Mouse (Mus musculus) frontal cortex, adult (tissue): ENCODE results near the gene Ap2b1.

Experiments used
- ATAC-seq: cut with Nextera tagmentation; 2 replicates; pipeline ENCODE4 v1.9.2; 2017; ENCODE audit warnings: mild to moderate bottlenecking, moderate library complexity, mixed read lengths; ENCODE audit not compliant: low TSS enrichment

The Ap2b1 gene

GRCm38 (mm10) chr11:83442596-83443267 is 143.9 kb downstream of the Ap2b1 start:
- ATAC-seq: peak; percentile 62

DNA sequence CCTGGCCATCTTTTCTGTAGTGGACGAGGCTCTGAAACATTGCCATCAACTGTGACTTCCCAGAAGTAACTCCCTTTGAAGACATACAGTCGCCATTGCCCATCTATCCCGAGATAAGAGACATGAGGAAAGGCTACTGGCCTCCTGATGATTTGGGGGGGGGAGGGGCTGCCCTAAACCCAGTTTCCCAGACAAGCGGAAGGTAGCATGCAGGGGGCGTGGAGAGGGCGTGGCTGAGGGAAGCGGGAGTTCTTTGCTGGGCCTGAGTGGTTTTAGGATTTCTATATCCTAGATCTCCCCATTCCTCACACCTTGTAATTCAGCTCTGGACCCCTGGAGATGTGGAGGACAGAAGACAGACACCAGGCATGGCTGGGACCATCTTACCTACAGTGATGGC is 145.0 kb downstream of the Ap2b1 start:
- no peak for ATAC-seq

GRCm38 (mm10) chr11:83445001-83445400 is 146.2 kb downstream of the Ap2b1 start:
- ATAC-seq: no peak

DNA sequence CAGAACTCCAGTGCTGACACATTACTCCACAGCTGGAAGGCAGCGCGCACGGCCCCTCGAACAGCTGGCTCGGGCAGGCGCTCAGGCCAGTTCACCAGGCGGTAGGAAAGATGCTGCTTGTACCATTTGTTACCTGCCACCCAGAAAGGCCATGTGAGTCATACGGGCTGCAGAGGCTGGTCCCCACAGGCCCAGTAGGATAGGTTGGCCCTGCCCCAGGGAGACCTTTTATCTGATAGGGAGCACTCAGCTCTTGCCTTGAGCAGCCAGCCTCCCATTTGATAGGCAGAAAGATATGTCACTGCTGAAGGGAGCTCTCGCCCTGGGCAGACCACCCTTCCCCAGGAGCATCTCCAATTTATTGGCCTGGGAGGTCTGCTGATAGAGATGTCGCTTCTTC is 148.8 kb downstream of the Ap2b1 start:
- ATAC-seq: no peak

DNA sequence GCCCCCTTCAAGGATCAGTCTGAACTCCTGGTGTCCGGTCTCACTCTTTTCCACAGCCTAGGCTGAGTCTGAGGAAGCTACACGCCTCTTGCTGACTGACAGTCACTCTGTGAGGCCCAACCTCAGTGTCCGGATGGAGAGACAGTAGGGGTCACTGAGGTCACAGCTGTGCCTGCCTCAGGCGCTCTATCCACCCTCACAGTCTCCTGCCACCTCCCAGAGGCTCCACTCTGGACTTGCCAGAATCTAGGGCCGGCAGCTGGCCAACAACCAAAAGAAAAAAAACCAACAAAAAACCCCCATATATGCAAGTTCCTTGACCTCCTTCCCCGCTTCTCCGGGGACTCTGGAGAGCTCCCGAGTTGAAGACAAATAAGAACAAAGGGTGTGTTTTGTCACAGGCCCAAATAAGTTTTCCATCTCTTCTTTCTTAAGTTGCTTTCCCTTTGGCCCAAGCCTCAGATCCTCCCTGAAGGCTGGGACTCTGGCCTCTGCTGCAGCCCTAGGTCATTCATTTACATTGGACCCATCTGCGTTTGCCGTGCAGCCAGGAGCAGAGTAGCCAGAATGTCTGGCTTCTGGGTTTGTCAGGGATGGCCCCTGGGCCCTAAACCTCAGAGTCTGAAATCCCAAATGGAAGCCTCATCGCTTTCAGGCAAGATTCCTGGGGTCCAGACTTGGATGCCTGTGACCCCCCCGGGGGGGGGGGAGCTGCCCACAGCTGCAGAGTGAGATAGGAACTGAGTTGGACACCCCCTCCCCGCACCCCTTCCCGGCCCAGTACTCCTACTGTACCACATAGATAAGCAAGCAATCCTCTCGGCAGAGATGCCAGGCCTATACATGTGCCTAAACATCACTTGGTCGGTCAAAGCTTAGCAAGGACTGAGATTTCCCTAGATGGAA is 149.4 kb downstream of the Ap2b1 start:
- ATAC-seq: no peak

GRCm38 (mm10) chr11:83448927-83449236 is 150.1 kb downstream of the Ap2b1 start:
- no peak for ATAC-seq

DNA sequence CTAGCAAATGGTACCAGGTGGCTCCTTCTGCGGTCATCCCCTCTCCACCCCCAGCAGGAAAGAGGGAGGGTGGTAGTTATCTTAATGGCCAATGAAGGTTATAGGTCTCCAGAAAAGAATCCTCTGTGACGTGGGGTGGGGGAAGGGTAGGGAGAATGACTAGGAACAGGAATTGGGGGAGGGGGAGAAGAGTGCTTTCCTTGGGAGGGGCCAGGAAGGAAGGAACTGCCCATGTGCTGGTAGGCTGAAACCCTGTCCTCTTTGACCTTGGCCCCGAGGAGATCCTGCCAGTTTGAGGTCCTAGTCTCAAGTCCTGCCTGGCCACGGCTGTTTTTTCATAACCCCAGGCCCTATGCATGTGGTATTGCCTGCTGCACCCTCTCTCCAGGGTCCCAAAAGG is 150.5 kb downstream of the Ap2b1 start:
- no peak for ATAC-seq

GRCm38 (mm10) chr11:83450550-83450949 is 151.7 kb downstream of the Ap2b1 start:
- no peak for ATAC-seq

DNA sequence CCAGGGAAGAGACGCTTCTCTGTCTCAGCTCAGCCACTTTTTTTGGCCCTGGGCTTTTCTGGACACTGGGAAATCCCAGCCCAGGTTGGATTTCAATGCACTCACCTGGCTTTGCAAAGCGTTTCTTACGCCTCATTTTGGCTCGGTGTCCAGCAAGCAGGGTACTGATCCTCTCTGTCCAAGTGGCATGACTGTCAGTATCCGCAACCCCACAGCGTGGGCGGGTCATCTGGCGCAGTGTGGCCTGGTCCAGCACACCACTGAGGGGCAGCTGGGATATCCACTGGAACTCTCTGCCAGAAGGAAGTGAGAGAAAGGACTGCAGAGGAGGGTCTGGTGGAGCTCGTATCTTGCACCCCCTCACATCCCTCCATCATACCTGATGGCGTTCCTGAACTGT is 152.5 kb downstream of the Ap2b1 start:
- ATAC-seq: no peak

DNA sequence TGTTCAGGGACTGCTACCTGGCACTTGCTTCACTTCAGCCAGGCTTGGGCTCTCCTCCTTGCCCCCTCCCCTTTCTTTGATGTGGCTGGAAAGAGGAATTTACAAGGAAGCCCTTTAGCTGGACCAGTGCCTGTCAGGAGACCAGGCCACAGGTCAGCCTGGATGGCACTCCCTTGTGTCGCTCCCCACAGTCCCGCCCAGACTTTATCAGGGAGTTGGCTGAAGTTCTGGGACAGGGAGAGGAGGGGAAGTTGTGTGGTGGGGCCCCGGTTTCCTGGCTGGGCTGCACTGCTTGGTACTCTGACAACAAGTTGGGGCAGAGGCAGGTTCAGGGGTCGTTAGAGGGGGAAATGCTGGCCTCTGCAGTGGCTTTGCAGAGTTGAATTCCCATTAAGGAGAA is 155.7 kb downstream of the Ap2b1 start:
- ATAC-seq: no peak
